In genomic region chr10:109861275-109861674, GRCm38 (mm10) we compare ENCODE assay signal across 11 mouse cellular contexts.
A peak's percentile ranks its signal among the peaks of the same experiment; 100 is the strongest.
DNase-seq lines count a peak whose midpoint lies in the region; TF ChIP-seq lines count a peak whose summit lies in the region.
"Had no signal": no experiment of that assay in that cellular context is flagged by ENCODE, and none has a peak within 500 bp of the region (broad histone marks: within the 10 kb centered on the region; RNA-seq: fewer than 3 reads in every experiment).

No protein-coding gene starts in this region.

- H3K27me3 ChIP-seq in cerebellum, adult 2 months (ENCODE audit: control insufficient read depth, insufficient read depth, low read length), result no peaks in the 10 kb centered on the region
- H3K27me3 ChIP-seq in liver, adult 2 months (ENCODE audit: control insufficient read depth, insufficient read depth, low read length), result no peaks in the 10 kb centered on the region

- H3K9ac ChIP-seq in liver, adult 2 months (ENCODE audit: low read depth, low read length), result no peak overlapping the region

- TF ChIP-seq POLR2A in cerebellum, adult 2 months (IDR thresholded peaks at IDR 0.05; ENCODE audit: borderline replicate concordance, insufficient read depth, low read length), result no peak
- TF ChIP-seq POLR2A in liver, adult 2 months (IDR thresholded peaks at IDR 0.05; ENCODE audit: extremely low read depth, insufficient read depth, low read length), result no peak

- H3K36me3 ChIP-seq in liver, adult 2 months (ENCODE audit: control insufficient read depth, insufficient read depth, low read length), result no peaks in the 10 kb centered on the region

- 44% methylated on average over 2 of the region's 2 CpGs for WGBS in cerebellum, adult 2 months
- 56% methylated on average over 2 of the region's 2 CpGs for WGBS in liver, adult 2 months

- no peak overlapping the region for H3K4me3 ChIP-seq in cerebellum, adult 2 months (replicated peaks; ENCODE audit: insufficient read depth, low read depth, low read length)
- no peak overlapping the region for H3K4me3 ChIP-seq in liver, adult 2 months (ENCODE audit: insufficient read depth, low read depth, low read length)

- TF ChIP-seq CTCF in cerebellum, adult 2 months (IDR thresholded peaks at IDR 0.05; ENCODE audit: borderline replicate concordance, insufficient read depth, low read depth, low read length), result peak; percentile 40; the same call in 1 of the 2 replicates
- TF ChIP-seq CTCF in liver, adult 2 months (IDR thresholded peaks at IDR 0.05; ENCODE audit: low read depth, low read length), result peak; percentile 24; the same call in 1 of the 2 replicates

- no peaks in the 10 kb centered on the region for H3K4me1 ChIP-seq in cerebellum, adult 2 months (ENCODE audit: control insufficient read depth, insufficient read depth, low read length)
- no peaks in the 10 kb centered on the region; the same call in 1 of the 2 replicates for H3K4me1 ChIP-seq in liver, adult 2 months (ENCODE audit: control insufficient read depth, insufficient read depth, low read length)

- no peak overlapping the region for H3K27ac ChIP-seq in cerebellum, adult 2 months (ENCODE audit: insufficient read depth, low read length)
- H3K27ac ChIP-seq in liver, adult 2 months (replicated peaks; ENCODE audit: insufficient read depth, low read depth, low read length), result no peak overlapping the region

- peak in 1 of 2 experiments; percentile 38 for DNase-seq in cerebellum, adult 2 months
- DNase-seq in cerebellum, adult 9-11 months, result no peak
- DNase-seq in liver, adult 2 months (ENCODE audit: extremely low read depth, low read depth, low spot score), result peak; percentile 11
- no peak for DNase-seq in liver
- DNase-seq in fibroblast of lung, adult 2 months (ENCODE audit: low read depth), result peak; percentile 10
- peak; percentile 75 for DNase-seq in retina, embryonic 14.5 days (ENCODE audit: low spot score)
- DNase-seq in heart, postnatal 4 days, result no peak
- DNase-seq in layer of hippocampus, postnatal 25 days (ENCODE audit: extremely low spot score in 1 of 2, low spot score in 1 of 2), result no peak
- DNase-seq: B cell, adult 2 months; lung, adult 18-20 months; thymus, postnatal 36 days had no signal

- H3K79me2 ChIP-seq in liver, adult 2 months (ENCODE audit: control insufficient read depth, insufficient read depth, low read length), result no peaks in the 10 kb centered on the region

Comparison
In these comparisons a context has a peak if more than half of its experiments do, and no peak if none do; other contexts are left out.
1. DNase-seq: peak in liver, adult 2 months (single experiment), fibroblast of lung, adult 2 months (single experiment) and retina, embryonic 14.5 days (single experiment); none in cerebellum, adult 9-11 months (single experiment), liver (single experiment), heart, postnatal 4 days (single experiment) and layer of hippocampus, postnatal 25 days (0 of 2).